Mouse (Mus musculus): ENCODE measurements around the gene Bfsp2. TPM values are rescaled to one million over a fixed set of nuclear protein-coding genes. Genes with fewer than 3 reads are reported as not detected.

Gene Bfsp2
- polyA plus RNA-seq (2016; fragmentation: Nextera tagmentation; extraction: Ambion mirVana) = 0.23 and 1.0 TPM in 2 replicates

- 88% methylated on average over 9 of the region's 9 CpGs for WGBS
- H3K36me3 ChIP-seq = no peaks in the 10 kb centered on the region
- H3K27me3 ChIP-seq (ENCODE audit: low read depth, poor library complexity, severe bottlenecking) = no peaks in the 10 kb centered on the region
- peak within 1 kb of the TSS; percentile 79 for H3K27ac ChIP-seq
- DNase-seq (ENCODE audit: low spot score) = no peak
- H3K4me3 ChIP-seq = no peak within 1 kb of the TSS
- H3K4me1 ChIP-seq = peaks cover 24% of the 10 kb centered on the region
- H3K9me3 ChIP-seq (replicated peaks) = no peaks in the 10 kb centered on the region
These were observed at the start of gene Bfsp2 for GRCm38 (mm10) chr9:103480044-103480576. Bfsp2 (minus strand) TSS chr9:103480420.

GRCm38 (mm10) chr9:103525041-103525537 is 44.9 kb upstream of the Bfsp2 start:
- H3K9me3 ChIP-seq (replicated peaks) = no peaks in the 10 kb centered on the region
- H3K27me3 ChIP-seq (ENCODE audit: low read depth, poor library complexity, severe bottlenecking) = no peaks in the 10 kb centered on the region
- no peak overlapping the region for H3K4me3 ChIP-seq
- H3K27ac ChIP-seq = peak overlapping the region; percentile 72
- no peaks in the 10 kb centered on the region for H3K36me3 ChIP-seq
- WGBS = 20% methylated on average over 10 of the region's 10 CpGs
- H3K4me1 ChIP-seq = peaks cover 39% of the 10 kb centered on the region
- peak; percentile 46 for DNase-seq (ENCODE audit: low spot score)

- H3K27me3 ChIP-seq (ENCODE audit: low read depth, poor library complexity, severe bottlenecking) = no peaks in the 10 kb centered on the region
- H3K27ac ChIP-seq = peak overlapping the region; percentile 54
- H3K36me3 ChIP-seq = no peaks in the 10 kb centered on the region
- 22% methylated on average over 5 of the region's 5 CpGs for WGBS
- H3K9me3 ChIP-seq (replicated peaks) = no peaks in the 10 kb centered on the region
- H3K4me1 ChIP-seq = peaks cover 39% of the 10 kb centered on the region
- DNase-seq (ENCODE audit: low spot score) = peak; percentile 55
- 0 out of 2 replicates have a peak overlapping the region, but pooled peaks have one; percentile 0 for H3K4me3 ChIP-seq
These were observed 44.4 kb upstream of the Bfsp2 start for GRCm38 (mm10) chr9:103524600-103524999.

GRCm38 (mm10) chr9:103523742-103524403 is 43.7 kb upstream of the Bfsp2 start:
- Histone ChIP-seq H3K4me1 (peaks cover 39% of the 10 kb centered on the region), H3K27ac (peak overlapping the region; percentile 54), H3K27me3 (ENCODE audit: low read depth, poor library complexity, severe bottlenecking) (no peaks in the 10 kb centered on the region), H3K9me3 (replicated peaks) (no peaks in the 10 kb centered on the region), H3K36me3 (no peaks in the 10 kb centered on the region), H3K4me3 (0 out of 2 replicates have a peak overlapping the region, but pooled peaks have one; percentile 0)
- no peak for DNase-seq (ENCODE audit: low spot score)
- WGBS = 61% methylated on average over 7 of the region's 7 CpGs

- 14% methylated on average over 6 of the region's 6 CpGs for WGBS
- Histone ChIP-seq H3K36me3 (no peaks in the 10 kb centered on the region), H3K4me1 (peaks cover 39% of the 10 kb centered on the region), H3K27me3 (ENCODE audit: low read depth, poor library complexity, severe bottlenecking) (no peaks in the 10 kb centered on the region), H3K27ac (peak overlapping the region; percentile 36; the same call in 1 of the 2 replicates), H3K4me3 (no peak overlapping the region), H3K9me3 (replicated peaks) (no peaks in the 10 kb centered on the region)
- DNase-seq (ENCODE audit: low spot score) = no peak
These were observed 42.8 kb upstream of the Bfsp2 start for GRCm38 (mm10) chr9:103523008-103523407.

GRCm38 (mm10) chr9:103513884-103514283 is 33.7 kb upstream of the Bfsp2 start:
- no peak overlapping the region for H3K4me3 ChIP-seq
- no peaks in the 10 kb centered on the region for H3K9me3 ChIP-seq (replicated peaks)
- no peaks in the 10 kb centered on the region for H3K27me3 ChIP-seq (ENCODE audit: low read depth, poor library complexity, severe bottlenecking)
- H3K4me1 ChIP-seq = no peaks in the 10 kb centered on the region
- H3K27ac ChIP-seq = no peak overlapping the region
- 65% methylated on average over 2 of the region's 2 CpGs for WGBS
- H3K36me3 ChIP-seq = no peaks in the 10 kb centered on the region
- DNase-seq (ENCODE audit: low spot score) = no peak

- no peak overlapping the region for H3K4me3 ChIP-seq
- 77% methylated on average over 6 of the region's 6 CpGs for WGBS
- H3K27ac ChIP-seq = no peak overlapping the region
- H3K4me1 ChIP-seq = no peaks in the 10 kb centered on the region
- no peaks in the 10 kb centered on the region for H3K9me3 ChIP-seq (replicated peaks)
- no peak for DNase-seq (ENCODE audit: low spot score)
- no peaks in the 10 kb centered on the region for H3K27me3 ChIP-seq (ENCODE audit: low read depth, poor library complexity, severe bottlenecking)
- H3K36me3 ChIP-seq = no peaks in the 10 kb centered on the region
These were observed 32.0 kb upstream of the Bfsp2 start for GRCm38 (mm10) chr9:103512257-103512656.

GRCm38 (mm10) chr9:103506968-103507584 is 26.9 kb upstream of the Bfsp2 start:
- no peak overlapping the region for H3K27ac ChIP-seq
- H3K27me3 ChIP-seq (ENCODE audit: low read depth, poor library complexity, severe bottlenecking) = no peaks in the 10 kb centered on the region
- DNase-seq (ENCODE audit: low spot score) = no peak
- no peaks in the 10 kb centered on the region for H3K9me3 ChIP-seq (replicated peaks)
- peaks cover 19% of the 10 kb centered on the region for H3K4me1 ChIP-seq
- 0 out of 2 replicates have a peak, but pooled peaks cover 3% of the 10 kb centered on the region for H3K36me3 ChIP-seq
- WGBS = 76% methylated on average over 7 of the region's 7 CpGs
- H3K4me3 ChIP-seq = no peak overlapping the region

GRCm38 (mm10) chr9:103505067-103505466 is 24.8 kb upstream of the Bfsp2 start:
- no peaks in the 10 kb centered on the region for H3K27me3 ChIP-seq (ENCODE audit: low read depth, poor library complexity, severe bottlenecking)
- H3K36me3 ChIP-seq = 0 out of 2 replicates have a peak, but pooled peaks cover 3% of the 10 kb centered on the region
- WGBS = 89% methylated on average over 5 of the region's 5 CpGs
- no peak overlapping the region for H3K27ac ChIP-seq
- H3K4me1 ChIP-seq = peaks cover 28% of the 10 kb centered on the region
- DNase-seq (ENCODE audit: low spot score) = no peak
- no peaks in the 10 kb centered on the region for H3K9me3 ChIP-seq (replicated peaks)
- no peak overlapping the region for H3K4me3 ChIP-seq

GRCm38 (mm10) chr9:103504646-103505045 is 24.4 kb upstream of the Bfsp2 start:
- Histone ChIP-seq H3K27me3 (ENCODE audit: low read depth, poor library complexity, severe bottlenecking) (no peaks in the 10 kb centered on the region), H3K36me3 (0 out of 2 replicates have a peak, but pooled peaks cover 3% of the 10 kb centered on the region), H3K27ac (no peak overlapping the region), H3K4me3 (no peak overlapping the region), H3K4me1 (peaks cover 29% of the 10 kb centered on the region), H3K9me3 (replicated peaks) (no peaks in the 10 kb centered on the region)
- WGBS = 89% methylated on average over 1 of the region's 1 CpGs
- no peak for DNase-seq (ENCODE audit: low spot score)

- Histone ChIP-seq H3K9me3 (replicated peaks) (no peaks in the 10 kb centered on the region), H3K4me1 (peaks cover 38% of the 10 kb centered on the region), H3K27me3 (ENCODE audit: low read depth, poor library complexity, severe bottlenecking) (no peaks in the 10 kb centered on the region), H3K27ac (no peak overlapping the region), H3K4me3 (no peak overlapping the region), H3K36me3 (0 out of 2 replicates have a peak, but pooled peaks cover 3% of the 10 kb centered on the region)
- DNase-seq (ENCODE audit: low spot score) = no peak
- WGBS = 100% methylated on average over 3 of the region's 3 CpGs
These were observed 23.5 kb upstream of the Bfsp2 start for GRCm38 (mm10) chr9:103503586-103504298.

GRCm38 (mm10) chr9:103502655-103503054 is 22.4 kb upstream of the Bfsp2 start:
- WGBS = 94% methylated on average over 2 of the region's 2 CpGs
- no peaks in the 10 kb centered on the region for H3K27me3 ChIP-seq (ENCODE audit: low read depth, poor library complexity, severe bottlenecking)
- no peak overlapping the region for H3K4me3 ChIP-seq
- 0 out of 2 replicates have a peak, but pooled peaks cover 3% of the 10 kb centered on the region for H3K36me3 ChIP-seq
- DNase-seq (ENCODE audit: low spot score) = no peak
- no peak overlapping the region; the same call in 1 of the 2 replicates for H3K27ac ChIP-seq
- peaks cover 41% of the 10 kb centered on the region for H3K4me1 ChIP-seq
- no peaks in the 10 kb centered on the region for H3K9me3 ChIP-seq (replicated peaks)
